Mouse (Mus musculus): Measurements from ENCODE around the gene Tmem47. TPM values are rescaled to one million over a fixed set of nuclear protein-coding genes. Genes with fewer than 3 reads are reported as not detected.

The Tmem47 gene
- 79.2 and 88.5 TPM in 2 replicates for polyA plus RNA-seq (2012; rRNA removed)

DNA sequence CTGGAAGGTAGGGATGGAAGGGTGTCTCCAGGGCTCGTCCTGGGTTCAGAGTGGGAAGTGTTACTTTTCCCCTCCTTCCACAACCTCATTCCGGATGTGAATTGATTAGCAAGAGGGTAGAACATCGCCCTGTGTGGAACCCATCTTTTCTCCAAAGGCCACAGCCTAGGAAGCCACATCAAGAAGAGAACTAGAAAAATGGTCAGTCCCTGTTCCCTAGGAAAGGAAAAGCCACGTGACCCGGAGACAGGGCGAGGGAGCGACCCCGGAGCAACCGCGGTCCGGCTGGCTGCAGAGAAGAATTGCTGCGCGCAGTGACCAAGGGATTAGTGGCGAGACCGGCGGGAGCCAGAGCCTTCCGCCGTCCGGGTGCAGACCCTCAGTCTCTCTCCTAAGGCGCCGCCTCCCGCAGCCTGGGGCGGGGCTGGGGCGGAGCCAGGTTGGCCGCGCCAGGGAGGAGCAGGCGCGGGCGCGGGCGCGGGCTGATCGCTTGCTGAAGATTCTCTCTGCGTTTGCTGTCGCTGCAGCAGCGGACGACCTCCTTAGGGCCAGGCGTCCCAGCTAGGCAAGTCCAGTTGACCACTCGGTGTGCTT lies at the start of gene Tmem47:
TSS of gene Tmem47 (plus strand) at position 489 of the 594 bp plus-strand sequence.
- no peaks in the 10 kb centered on the region for H3K4me1 ChIP-seq (ENCODE audit: control insufficient read depth, insufficient read depth, low read length)
- peak within 1 kb of the TSS; percentile 95 for H3K4me3 ChIP-seq (ENCODE audit: insufficient read depth, low read length)
- H3K27ac ChIP-seq (ENCODE audit: insufficient read depth, low read length): peak within 1 kb of the TSS; percentile 95
- TF ChIP-seq CTCF (IDR thresholded peaks at IDR 0.05; ENCODE audit: extremely low read depth, insufficient read depth, low read length) (no peak), POLR2A (IDR thresholded peaks at IDR 0.05; ENCODE audit: extremely low read depth, insufficient read depth, low read length) (no peak)

DNA sequence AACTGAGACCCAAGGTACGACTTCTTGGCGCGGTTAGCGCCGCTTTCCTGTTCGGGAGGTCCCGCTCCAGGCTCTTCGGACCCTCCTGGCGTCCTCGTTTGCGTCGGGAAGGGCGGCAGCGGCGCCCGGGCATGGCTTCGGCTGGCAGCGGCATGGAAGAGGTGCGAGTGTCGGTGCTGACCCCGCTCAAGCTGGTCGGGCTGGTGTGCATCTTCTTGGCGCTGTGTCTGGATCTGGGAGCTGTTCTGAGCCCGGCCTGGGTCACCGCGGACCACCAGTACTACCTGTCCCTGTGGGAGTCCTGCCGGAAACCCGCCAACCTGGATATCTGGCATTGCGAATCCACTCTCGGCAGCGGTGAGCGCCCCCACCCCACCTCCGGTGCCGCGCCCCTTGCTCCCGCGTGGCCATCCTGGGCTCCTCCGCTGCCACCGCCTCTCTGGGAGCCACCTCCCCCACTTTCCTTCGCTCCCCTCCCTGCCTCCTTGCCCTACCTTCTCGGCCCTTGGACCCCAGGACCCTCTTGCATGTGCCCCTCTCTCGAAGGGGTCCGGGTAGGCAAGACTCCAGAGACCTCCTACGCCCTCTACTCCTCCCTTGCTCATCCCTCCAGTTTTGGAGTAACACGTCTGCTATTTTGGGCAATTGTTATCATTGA lies 435 bp downstream of the Tmem47 start:
- Histone ChIP-seq H3K4me3 (ENCODE audit: insufficient read depth, low read length) (peak overlapping the region; percentile 95), H3K4me1 (ENCODE audit: control insufficient read depth, insufficient read depth, low read length) (no peaks in the 10 kb centered on the region), H3K27ac (ENCODE audit: insufficient read depth, low read length) (peak overlapping the region; percentile 95)
- TF ChIP-seq CTCF (IDR thresholded peaks at IDR 0.05; ENCODE audit: extremely low read depth, insufficient read depth, low read length) (no peak), POLR2A (IDR thresholded peaks at IDR 0.05; ENCODE audit: extremely low read depth, insufficient read depth, low read length) (no peak)

DNA sequence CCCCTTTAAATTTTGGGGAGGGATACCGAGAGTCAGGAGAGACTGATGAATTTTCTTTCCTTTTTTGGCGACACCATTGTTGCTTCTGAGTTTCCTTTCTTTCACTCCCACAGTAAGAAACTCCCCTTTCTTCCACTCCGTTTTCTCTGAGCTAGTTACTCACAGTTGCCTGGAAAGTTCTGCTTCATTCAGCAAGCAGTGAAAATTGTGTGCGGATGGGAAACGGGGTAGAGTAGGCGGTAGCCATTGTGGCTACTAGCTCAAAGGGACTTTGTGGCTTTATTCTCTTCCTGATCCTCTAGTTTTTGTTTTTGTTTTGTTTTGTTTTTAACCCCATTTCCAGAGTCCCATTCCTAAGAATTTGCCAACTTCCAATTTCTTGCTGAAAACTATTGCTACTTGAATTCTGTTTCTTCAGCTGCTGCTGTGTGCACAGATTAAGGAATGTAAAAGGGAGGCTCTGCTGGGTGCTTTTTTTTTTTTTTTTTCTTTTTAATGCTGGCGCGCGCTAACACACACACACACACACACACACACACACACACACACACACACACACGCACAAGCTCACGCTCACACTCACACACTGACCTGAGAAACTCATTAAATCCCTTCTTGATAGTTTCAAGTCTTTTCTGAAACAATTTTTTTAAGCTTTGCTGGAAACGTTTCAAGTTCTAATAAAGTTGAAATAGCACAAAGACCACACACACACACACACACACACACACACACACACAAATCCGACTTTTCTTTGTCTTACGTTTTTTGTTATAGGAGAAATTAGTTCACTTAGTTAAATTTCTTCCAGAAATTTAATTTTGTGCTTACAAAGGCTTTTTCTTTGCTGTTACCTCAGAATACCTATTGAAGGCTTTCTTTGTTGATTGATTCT lies 1.5 kb downstream of the Tmem47 start:
- Histone ChIP-seq H3K4me3 (ENCODE audit: insufficient read depth, low read length) (peak overlapping the region; percentile 95), H3K27ac (ENCODE audit: insufficient read depth, low read length) (peak overlapping the region; percentile 77), H3K4me1 (ENCODE audit: control insufficient read depth, insufficient read depth, low read length) (no peaks in the 10 kb centered on the region)
- no peak for TF ChIP-seq CTCF (IDR thresholded peaks at IDR 0.05; ENCODE audit: extremely low read depth, insufficient read depth, low read length)

DNA sequence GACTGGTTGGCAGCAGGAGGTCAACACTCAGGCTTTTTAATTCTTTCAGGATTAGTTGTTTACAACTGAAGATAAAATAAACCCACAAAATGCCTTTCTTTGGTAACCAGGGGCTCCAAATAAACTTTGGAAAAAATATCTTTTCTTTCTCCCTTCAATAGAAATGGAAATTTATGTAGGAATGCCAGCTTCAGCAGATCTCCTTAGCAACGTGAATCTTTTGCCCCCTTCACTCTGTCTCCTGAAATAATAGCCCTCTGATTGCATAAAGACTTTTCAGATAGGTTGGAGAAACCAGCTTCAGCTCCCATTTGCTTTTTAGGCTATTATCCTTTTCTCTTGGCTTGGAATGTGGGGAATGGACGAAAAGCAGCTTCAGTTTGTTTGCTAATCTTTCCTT lies 2.2 kb downstream of the Tmem47 start:
- Histone ChIP-seq H3K4me1 (ENCODE audit: control insufficient read depth, insufficient read depth, low read length) (no peaks in the 10 kb centered on the region), H3K4me3 (ENCODE audit: insufficient read depth, low read length) (no peak overlapping the region), H3K27ac (ENCODE audit: insufficient read depth, low read length) (no peak overlapping the region)
- TF ChIP-seq POLR2A (IDR thresholded peaks at IDR 0.05; ENCODE audit: extremely low read depth, insufficient read depth, low read length): no peak
- TF ChIP-seq CTCF (IDR thresholded peaks at IDR 0.05; ENCODE audit: extremely low read depth, insufficient read depth, low read length): no peak

DNA sequence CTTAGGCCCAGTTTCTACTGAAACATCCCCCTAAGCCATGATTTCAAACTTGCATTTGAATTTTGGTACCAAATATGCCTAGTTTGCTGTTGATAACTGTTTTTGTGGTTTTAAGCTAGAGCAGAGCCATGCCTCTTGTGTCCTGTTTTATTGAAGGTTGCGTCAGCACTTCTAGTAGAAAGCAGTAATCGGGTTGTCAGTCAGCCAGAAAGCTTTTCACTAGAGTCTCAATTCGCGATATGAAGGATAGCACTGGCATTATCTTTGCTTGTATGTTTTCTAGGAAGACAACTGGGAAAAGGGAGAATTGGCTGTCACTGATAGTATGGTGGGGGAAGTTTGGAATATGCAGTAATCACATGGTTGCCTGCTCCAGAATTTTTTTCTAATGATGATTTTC lies 3.3 kb downstream of the Tmem47 start:
- Histone ChIP-seq H3K4me1 (ENCODE audit: control insufficient read depth, insufficient read depth, low read length) (no peaks in the 10 kb centered on the region), H3K4me3 (ENCODE audit: insufficient read depth, low read length) (no peak overlapping the region), H3K27ac (ENCODE audit: insufficient read depth, low read length) (no peak overlapping the region)
- TF ChIP-seq POLR2A (IDR thresholded peaks at IDR 0.05; ENCODE audit: extremely low read depth, insufficient read depth, low read length): no peak
- TF ChIP-seq CTCF (IDR thresholded peaks at IDR 0.05; ENCODE audit: extremely low read depth, insufficient read depth, low read length): no peak

DNA sequence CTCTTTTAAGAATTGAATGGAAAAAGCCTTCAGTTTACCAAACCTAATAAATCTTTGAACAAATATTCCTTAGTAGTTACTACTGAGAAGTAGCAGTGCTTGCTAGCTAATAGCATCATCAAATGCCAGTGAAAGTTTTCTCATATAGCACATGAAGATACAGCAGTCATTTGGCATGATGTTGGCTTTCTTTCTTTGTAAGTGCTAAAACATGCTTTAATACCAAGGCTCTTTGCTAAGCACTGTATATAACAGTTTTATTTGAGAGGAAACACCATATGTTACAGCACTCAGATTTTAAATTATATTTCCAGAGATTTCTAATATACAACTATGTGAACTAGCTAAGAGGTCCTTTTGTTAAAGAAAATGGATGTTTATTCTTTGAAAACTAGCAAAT lies 8.0 kb downstream of the Tmem47 start:
- H3K4me1 ChIP-seq (ENCODE audit: control insufficient read depth, insufficient read depth, low read length): no peaks in the 10 kb centered on the region
- TF ChIP-seq POLR2A (IDR thresholded peaks at IDR 0.05; ENCODE audit: extremely low read depth, insufficient read depth, low read length) (no peak), CTCF (IDR thresholded peaks at IDR 0.05; ENCODE audit: extremely low read depth, insufficient read depth, low read length) (no peak)
- H3K4me3 ChIP-seq (ENCODE audit: insufficient read depth, low read length): no peak overlapping the region
- H3K27ac ChIP-seq (ENCODE audit: insufficient read depth, low read length): no peak overlapping the region

DNA sequence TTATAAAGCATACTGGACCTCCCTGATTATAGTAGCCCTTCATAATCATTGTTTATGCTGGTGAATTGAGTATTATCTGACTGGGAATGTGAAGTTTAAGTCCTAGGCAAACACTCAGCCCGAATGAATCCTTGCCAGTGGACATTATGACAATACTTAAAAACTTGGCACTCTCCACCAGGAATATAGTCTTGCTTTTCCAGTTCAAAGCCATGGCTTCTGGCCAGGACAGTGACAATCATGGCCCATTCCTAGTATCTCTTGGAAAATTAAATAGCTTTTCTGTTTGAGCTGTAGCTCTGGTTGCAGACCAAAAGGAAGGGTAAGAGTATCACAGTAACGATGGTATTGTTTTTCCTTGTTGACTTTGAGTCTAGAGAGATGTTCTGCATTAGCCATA lies 10.5 kb downstream of the Tmem47 start:
- H3K4me1 ChIP-seq (ENCODE audit: control insufficient read depth, insufficient read depth, low read length): no peaks in the 10 kb centered on the region
- H3K27ac ChIP-seq (ENCODE audit: insufficient read depth, low read length): no peak overlapping the region
- TF ChIP-seq POLR2A (IDR thresholded peaks at IDR 0.05; ENCODE audit: extremely low read depth, insufficient read depth, low read length): no peak
- TF ChIP-seq CTCF (IDR thresholded peaks at IDR 0.05; ENCODE audit: extremely low read depth, insufficient read depth, low read length): no peak
- H3K4me3 ChIP-seq (ENCODE audit: insufficient read depth, low read length): no peak overlapping the region

DNA sequence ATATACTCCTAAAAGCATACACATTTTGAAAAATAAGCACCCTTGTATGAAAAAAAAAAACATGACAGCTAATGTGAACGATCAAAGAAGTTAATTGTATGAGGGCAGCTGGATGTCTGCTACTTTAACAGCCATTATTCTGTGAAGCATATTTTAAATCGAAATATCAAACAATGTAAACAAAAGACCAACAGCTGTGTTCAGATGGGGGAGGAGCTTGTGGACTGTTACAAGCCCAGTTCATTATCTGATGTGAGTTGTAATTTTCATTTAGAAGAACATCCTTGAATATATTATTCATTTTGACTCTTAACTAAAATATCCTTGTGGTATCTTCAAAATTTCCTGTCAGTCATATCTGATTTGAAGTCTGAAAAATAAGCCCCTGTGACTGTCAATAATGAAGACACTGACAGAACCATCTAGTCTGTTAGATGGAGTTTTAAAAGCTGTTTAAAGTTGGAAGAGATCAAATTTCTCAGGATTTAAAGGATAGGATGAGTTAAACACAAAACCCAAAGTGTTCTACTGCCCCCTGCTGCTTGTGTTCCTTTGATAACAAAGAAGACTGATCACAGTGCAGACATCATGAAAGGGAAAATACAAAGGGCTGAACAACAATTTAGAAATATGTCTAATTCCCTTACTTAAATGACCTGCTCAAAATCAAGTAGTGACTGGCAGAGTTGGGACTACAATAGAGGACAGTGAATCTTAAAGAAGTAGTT lies 14.7 kb downstream of the Tmem47 start:
- TF ChIP-seq CTCF (IDR thresholded peaks at IDR 0.05; ENCODE audit: extremely low read depth, insufficient read depth, low read length) (no peak), POLR2A (IDR thresholded peaks at IDR 0.05; ENCODE audit: extremely low read depth, insufficient read depth, low read length) (no peak)
- Histone ChIP-seq H3K4me3 (ENCODE audit: insufficient read depth, low read length) (no peak overlapping the region), H3K27ac (ENCODE audit: insufficient read depth, low read length) (no peak overlapping the region), H3K4me1 (ENCODE audit: control insufficient read depth, insufficient read depth, low read length) (no peaks in the 10 kb centered on the region)

DNA sequence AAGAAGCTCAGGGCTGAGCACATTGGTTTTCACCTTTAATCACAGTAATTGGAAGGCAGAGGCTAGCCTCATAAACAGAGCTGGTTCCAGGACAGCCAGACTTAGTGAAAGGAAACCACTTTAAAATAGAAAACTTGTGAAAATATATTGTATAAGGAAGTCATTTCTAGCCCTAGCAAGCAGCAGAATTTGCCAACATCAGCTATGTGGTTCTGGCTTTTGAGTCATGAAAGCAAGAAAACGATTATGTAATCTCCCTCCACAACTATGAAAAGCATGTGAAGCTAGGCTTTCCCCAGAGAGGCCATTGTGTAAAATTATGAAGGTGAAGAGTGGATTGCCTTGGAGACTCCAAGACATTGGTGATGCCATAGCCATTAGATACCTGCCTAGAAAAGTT lies 76.9 kb downstream of the Tmem47 start:
- H3K27ac ChIP-seq (ENCODE audit: insufficient read depth, low read length): no peak overlapping the region
- H3K4me3 ChIP-seq (ENCODE audit: insufficient read depth, low read length): no peak overlapping the region
- no peaks in the 10 kb centered on the region for H3K4me1 ChIP-seq (ENCODE audit: control insufficient read depth, insufficient read depth, low read length)
- TF ChIP-seq CTCF (IDR thresholded peaks at IDR 0.05; ENCODE audit: extremely low read depth, insufficient read depth, low read length) (no peak), POLR2A (IDR thresholded peaks at IDR 0.05; ENCODE audit: extremely low read depth, insufficient read depth, low read length) (no peak)
